9 mouse cellular contexts compared by ENCODE assay signal in the genomic region with DNA sequence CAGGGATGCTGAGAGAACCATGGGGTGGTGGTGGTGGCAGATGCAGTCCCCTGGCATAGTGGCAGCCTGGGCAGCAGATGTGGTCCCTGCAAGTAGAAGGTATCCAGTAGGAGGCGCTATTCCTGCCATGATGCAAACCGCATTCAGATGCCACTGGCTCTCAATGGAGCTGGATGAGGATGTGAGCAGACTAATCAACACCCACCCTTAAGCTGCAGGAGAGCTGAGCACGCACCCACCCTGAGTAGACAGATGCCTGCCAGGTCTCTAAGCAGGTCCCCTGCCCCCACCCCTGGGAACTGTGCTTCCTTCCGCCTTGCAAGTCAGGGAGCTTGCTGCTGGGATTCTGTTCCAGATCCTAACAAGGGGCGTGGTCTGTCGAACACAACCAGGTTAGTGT. TPM values are rescaled to one million over a fixed set of nuclear protein-coding genes. Genes with fewer than 3 reads are reported as not detected.
A peak's percentile ranks its signal among the peaks of the same experiment; 100 is the strongest.
DNase-seq lines count a peak whose midpoint lies in the region; ATAC-seq lines count a peak whose summit lies in the region.
"Had no signal": no experiment of that assay in that cellular context is flagged by ENCODE, and none has a peak within 500 bp of the region (broad histone marks: within the 10 kb centered on the region; RNA-seq: fewer than 3 reads in every experiment).

No protein-coding gene starts in this region.

- 45% methylated on average over 6 of the region's 6 CpGs for WGBS in embryonic facial prominence, embryonic 11.5 days
- WGBS in embryonic facial prominence, embryonic 10.5 days = 46% methylated on average over 6 of the region's 6 CpGs
- 54% methylated on average over 6 of the region's 6 CpGs for WGBS in neural tube, embryonic 12.5 days
- WGBS in intestine, embryonic 14.5 days = 38% methylated on average over 6 of the region's 6 CpGs

- H3K36me3 ChIP-seq in embryonic facial prominence, embryonic 11.5 days (replicated peaks; ENCODE audit: control insufficient read depth, insufficient read depth, low read depth, low read length) = no peaks in the 10 kb centered on the region
- H3K36me3 ChIP-seq in embryonic facial prominence, embryonic 10.5 days (replicated peaks) = no peaks in the 10 kb centered on the region
- no peaks in the 10 kb centered on the region for H3K36me3 ChIP-seq in neural tube, embryonic 12.5 days
- no peaks in the 10 kb centered on the region for H3K36me3 ChIP-seq in intestine, embryonic 14.5 days (ENCODE audit: control insufficient read depth, insufficient read depth, low read length)
- H3K36me3 ChIP-seq: limb, embryonic 15.5 days had no signal

- H3K27ac ChIP-seq in embryonic facial prominence, embryonic 11.5 days (replicated peaks; ENCODE audit: low read depth, low read length) = no peak overlapping the region
- no peak overlapping the region; the same call in 1 of the 2 replicates for H3K27ac ChIP-seq in embryonic facial prominence, embryonic 10.5 days (replicated peaks)
- no peak overlapping the region for H3K27ac ChIP-seq in neural tube, embryonic 12.5 days
- H3K27ac ChIP-seq in intestine, embryonic 14.5 days (ENCODE audit: low read depth) = 0 out of 2 replicates have a peak overlapping the region, but pooled peaks have one; percentile 7
- H3K27ac ChIP-seq: limb, embryonic 15.5 days had no signal

- H3K27me3 ChIP-seq in embryonic facial prominence, embryonic 11.5 days (ENCODE audit: control insufficient read depth, insufficient read depth, low read length) = no peaks in the 10 kb centered on the region
- H3K27me3 ChIP-seq in embryonic facial prominence, embryonic 10.5 days (replicated peaks; ENCODE audit: low read depth, poor library complexity, severe bottlenecking) = no peaks in the 10 kb centered on the region
- no peaks in the 10 kb centered on the region for H3K27me3 ChIP-seq in neural tube, embryonic 12.5 days (replicated peaks)
- no peaks in the 10 kb centered on the region for H3K27me3 ChIP-seq in intestine, embryonic 14.5 days (replicated peaks; ENCODE audit: control insufficient read depth, insufficient read depth, low read length)
- H3K27me3 ChIP-seq: limb, embryonic 15.5 days had no signal

- H3K4me3 ChIP-seq in embryonic facial prominence, embryonic 11.5 days (ENCODE audit: low read depth, low read length) = no peak overlapping the region
- H3K4me3 ChIP-seq in embryonic facial prominence, embryonic 10.5 days = no peak overlapping the region
- no peak overlapping the region for H3K4me3 ChIP-seq in neural tube, embryonic 12.5 days
- H3K4me3 ChIP-seq in intestine, embryonic 14.5 days (ENCODE audit: low read depth, low read length) = no peak overlapping the region
- H3K4me3 ChIP-seq: limb, embryonic 15.5 days had no signal

- no peak overlapping the region for H3K4me2 ChIP-seq in embryonic facial prominence, embryonic 11.5 days (ENCODE audit: low read depth, low read length)
- no peak overlapping the region for H3K4me2 ChIP-seq in neural tube, embryonic 12.5 days (replicated peaks)
- no peak overlapping the region for H3K4me2 ChIP-seq in intestine, embryonic 14.5 days (ENCODE audit: low read length)
- H3K4me2 ChIP-seq: limb, embryonic 15.5 days had no signal

- H3K9me3 ChIP-seq in embryonic facial prominence, embryonic 11.5 days (replicated peaks; ENCODE audit: control insufficient read depth, low read length) = no peaks in the 10 kb centered on the region
- peaks cover 7% of the 10 kb centered on the region; the same call in 1 of the 2 replicates for H3K9me3 ChIP-seq in embryonic facial prominence, embryonic 10.5 days
- peaks cover 2% of the 10 kb centered on the region; the same call in 1 of the 2 replicates for H3K9me3 ChIP-seq in neural tube, embryonic 12.5 days
- H3K9me3 ChIP-seq in intestine, embryonic 14.5 days (ENCODE audit: control insufficient read depth, low read length) = no peaks in the 10 kb centered on the region
- H3K9me3 ChIP-seq: limb, embryonic 15.5 days had no signal

- no peaks in the 10 kb centered on the region for H3K4me1 ChIP-seq in embryonic facial prominence, embryonic 11.5 days (ENCODE audit: control insufficient read depth, insufficient read depth, low read length)
- peaks cover 28% of the 10 kb centered on the region for H3K4me1 ChIP-seq in embryonic facial prominence, embryonic 10.5 days
- H3K4me1 ChIP-seq in neural tube, embryonic 12.5 days = peaks cover 24% of the 10 kb centered on the region
- H3K4me1 ChIP-seq in intestine, embryonic 14.5 days (replicated peaks; ENCODE audit: control insufficient read depth, insufficient read depth, low read length) = no peaks in the 10 kb centered on the region; the same call in 1 of the 2 replicates
- H3K4me1 ChIP-seq: limb, embryonic 15.5 days had no signal

- peak; percentile 37 for DNase-seq in embryonic facial prominence, embryonic 11.5 days (ENCODE audit: low spot score)
- DNase-seq in embryonic facial prominence, embryonic 10.5 days (ENCODE audit: low spot score) = no peak
- no peak for DNase-seq in neural tube, embryonic 10.5 days (ENCODE audit: extremely low spot score, low spot score)
- no peak for DNase-seq in intestine, embryonic 14.5 days (ENCODE audit: low spot score)
- peak; percentile 71 for DNase-seq in retina, postnatal 1 day
- DNase-seq in ovary, postnatal 36 days (ENCODE audit: low spot score) = no peak
- no peak for DNase-seq in cerebellum, postnatal 36 days

- H3K9ac ChIP-seq in embryonic facial prominence, embryonic 11.5 days (replicated peaks; ENCODE audit: low read length) = no peak overlapping the region
- no peak overlapping the region for H3K9ac ChIP-seq in neural tube, embryonic 12.5 days
- H3K9ac ChIP-seq in intestine, embryonic 14.5 days (ENCODE audit: low read length) = no peak overlapping the region
- H3K9ac ChIP-seq: limb, embryonic 15.5 days had no signal

- no peak for ATAC-seq in embryonic facial prominence, embryonic 11.5 days (replicated peaks; ENCODE audit: insufficient number of reproducible peaks, low FRiP score, low TSS enrichment, low read depth)
- ATAC-seq in neural tube, embryonic 12.5 days (ENCODE audit: low FRiP score, low read depth) = 0 out of 2 replicates have a peak, but pooled peaks have one; percentile 42
- no peak for ATAC-seq in intestine, embryonic 14.5 days (replicated peaks; ENCODE audit: low FRiP score, low TSS enrichment, low read depth)

RNA-seq across cellular contexts. Expression of gene Shisal1, which starts 53.6 kb away (rescaled TPM):
- polyA plus RNA-seq in embryonic facial prominence, embryonic 11.5 days (2014; fragmentation: Nextera tagmentation; extraction: Ambion mirVana) = 2.6 and 2.9 TPM in 2 replicates
- 1.9 and 2.2 TPM in 2 replicates for polyA plus RNA-seq in embryonic facial prominence, embryonic 10.5 days (2016; fragmentation: Nextera tagmentation; extraction: Ambion mirVana)
- 7.4 and 9.9 TPM in 2 replicates for polyA plus RNA-seq in neural tube, embryonic 12.5 days (2016; fragmentation: Nextera tagmentation; extraction: Ambion mirVana)
- polyA plus RNA-seq in intestine, embryonic 14.5 days (2014; fragmentation: Nextera tagmentation; extraction: Ambion mirVana) = 1.8 and 2.6 TPM in 2 replicates

Comparison
In these comparisons a context has a peak if more than half of its experiments do, and no peak if none do; other contexts are left out.
1. DNase-seq: peak in embryonic facial prominence, embryonic 11.5 days (single experiment) and retina, postnatal 1 day (single experiment); none in embryonic facial prominence, embryonic 10.5 days (single experiment), neural tube, embryonic 10.5 days (single experiment), intestine, embryonic 14.5 days (single experiment), ovary, postnatal 36 days (single experiment) and cerebellum, postnatal 36 days (0 of 2).